Mouse (Mus musculus) cerebellum, adult 11 months (tissue): ENCODE measurements around the gene Mylk2.

Experiments
- DNase-seq: peaks from one replicate; pipeline ENCODE4 v3.0.0; 2022

The Mylk2 gene

DNA sequence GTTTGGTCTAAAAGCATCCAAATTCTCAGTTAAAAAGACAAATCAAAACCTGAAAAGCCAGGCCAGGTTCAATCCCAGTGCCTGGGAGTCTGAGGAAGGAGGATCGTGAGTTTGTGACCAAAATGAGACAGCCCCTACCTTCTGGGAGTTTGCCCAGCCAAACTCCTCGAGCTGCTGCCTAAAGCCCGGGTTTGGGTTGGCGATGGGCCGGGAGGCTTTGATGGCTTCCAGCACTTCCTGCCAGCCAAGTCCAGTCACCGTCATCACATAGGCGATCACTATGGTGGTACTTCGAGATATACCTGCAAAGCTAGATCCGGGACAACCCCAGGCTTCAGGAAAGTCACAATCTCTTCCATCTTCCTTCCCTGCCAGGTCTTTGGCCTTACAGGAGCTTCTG lies 32.9 kb downstream of the Mylk2 start:
- no peak for DNase-seq

DNA sequence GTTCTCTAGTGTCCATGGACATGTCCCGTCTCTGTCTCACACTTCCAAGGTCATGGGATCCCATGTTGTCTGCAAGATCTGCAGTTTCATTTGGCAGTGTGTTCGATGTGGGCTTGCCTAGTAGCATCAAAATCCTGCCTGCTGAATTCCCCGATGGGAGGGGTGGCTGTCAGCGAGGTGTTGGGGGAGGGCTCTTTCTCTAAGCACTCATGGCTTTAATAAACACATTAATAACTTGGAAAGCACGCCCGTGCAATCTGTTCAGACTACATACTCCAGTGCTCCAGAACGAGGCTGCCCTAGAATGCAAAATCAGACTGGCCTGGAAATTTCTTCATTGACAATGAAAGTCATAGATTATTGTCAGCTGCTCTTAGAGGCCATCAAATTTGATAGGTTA lies 35.9 kb downstream of the Mylk2 start:
- no peak for DNase-seq

DNA sequence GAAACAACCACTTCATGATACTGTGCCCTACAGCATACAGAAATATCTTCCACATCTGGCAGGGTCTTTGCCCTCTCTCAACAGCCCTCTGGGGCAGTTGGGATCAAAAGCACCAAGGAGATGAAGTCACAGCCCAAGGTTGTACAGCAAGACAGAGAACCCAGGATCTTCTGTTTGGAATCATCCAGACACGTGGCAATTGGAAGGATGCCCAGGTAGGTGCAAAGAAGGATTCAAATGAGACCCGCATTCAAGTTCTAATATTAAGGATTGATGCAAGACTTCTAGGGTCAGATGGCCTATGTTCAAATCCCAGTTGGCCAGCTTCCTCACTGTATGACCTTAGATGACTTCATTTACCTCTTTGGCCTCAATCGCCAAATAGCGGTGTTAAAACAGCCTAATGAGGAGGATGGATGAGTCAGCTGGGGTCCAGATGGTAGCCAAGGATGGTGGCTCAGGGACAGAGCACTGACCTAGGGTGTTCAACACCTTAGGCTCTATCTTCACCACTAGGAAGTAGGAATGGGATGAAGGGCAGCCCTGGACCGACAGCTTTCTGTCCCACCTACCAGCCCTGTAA lies 37.4 kb downstream of the Mylk2 start:
- no peak for DNase-seq

DNA sequence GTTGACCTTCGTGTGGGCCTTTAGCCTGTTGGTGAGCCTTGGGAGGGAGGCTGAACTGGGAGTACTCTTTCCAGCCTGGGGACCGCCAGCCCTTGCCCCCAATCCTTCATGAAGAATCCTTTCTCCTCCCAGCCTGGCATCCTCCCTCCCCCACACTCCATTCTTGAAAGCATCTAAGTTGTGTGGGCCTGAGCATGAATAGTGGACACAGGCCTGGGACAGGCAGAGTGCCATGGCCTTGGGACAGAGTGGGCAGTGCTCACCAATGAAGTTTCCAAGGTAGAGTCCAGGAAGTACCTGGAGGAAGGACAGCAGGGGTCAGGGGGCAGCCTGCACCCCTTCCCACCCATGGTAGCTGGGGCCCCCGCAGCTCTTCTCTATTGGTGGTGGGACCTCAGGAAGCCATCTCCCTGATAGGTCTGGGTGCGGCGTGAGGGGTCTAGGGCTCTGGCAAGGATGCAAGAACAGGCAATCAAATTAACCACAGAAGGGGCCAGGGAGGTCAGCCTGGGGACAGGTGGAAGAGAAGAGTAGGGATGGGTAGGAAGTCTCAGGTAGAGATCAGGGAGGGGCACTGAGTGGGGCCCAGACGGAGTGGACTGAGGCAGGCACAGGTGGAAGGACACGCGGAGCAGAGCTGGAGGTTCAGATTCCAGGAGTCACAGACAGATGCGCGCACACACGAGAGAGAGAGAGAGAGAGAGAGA lies 39.4 kb downstream of the Mylk2 start:
- DNase-seq: no peak

DNA sequence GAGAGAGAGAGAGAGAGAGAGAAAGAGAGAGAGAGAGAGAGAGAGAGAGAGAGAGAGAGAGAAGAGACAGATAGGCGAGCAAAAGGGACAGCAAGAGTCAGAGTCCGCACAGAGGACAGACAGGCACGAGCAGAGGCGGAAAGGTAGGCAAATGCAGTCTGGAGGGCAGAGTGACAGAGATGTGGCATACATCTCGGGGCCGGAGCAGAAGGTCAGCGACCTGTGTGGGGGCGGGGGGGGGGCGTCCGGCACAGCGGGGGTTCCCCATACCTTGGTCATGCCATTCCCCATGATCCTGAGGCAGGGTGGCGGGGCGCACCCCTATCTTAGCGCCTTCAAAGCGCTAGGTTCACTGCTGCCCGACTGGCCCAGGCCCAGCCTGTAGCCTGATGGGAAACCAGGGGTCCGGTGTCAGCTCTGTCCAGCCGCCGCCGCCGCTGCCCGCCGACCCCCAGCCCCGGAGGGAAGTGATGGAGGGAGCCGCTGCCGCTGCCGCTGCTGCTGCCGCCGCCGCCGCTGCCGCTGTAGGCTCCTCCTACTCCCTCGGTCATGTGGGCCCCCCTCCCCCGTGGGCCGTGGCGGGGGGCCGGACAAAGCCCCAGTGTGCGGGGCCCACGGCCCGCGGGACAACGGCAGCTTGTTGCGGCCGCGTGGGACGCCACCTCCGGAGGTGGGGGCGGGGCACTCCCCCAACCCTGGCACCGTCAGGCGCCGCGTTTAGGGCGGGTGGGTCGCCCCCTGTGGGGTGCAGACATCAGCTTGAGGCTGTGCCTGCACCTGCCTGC lies 40.1 kb downstream of the Mylk2 start, which contains the start of gene Dusp15:
Dusp15 (minus strand) TSS at position 634 of the 785 bp plus-strand sequence.
- DNase-seq: peak; percentile 59

DNA sequence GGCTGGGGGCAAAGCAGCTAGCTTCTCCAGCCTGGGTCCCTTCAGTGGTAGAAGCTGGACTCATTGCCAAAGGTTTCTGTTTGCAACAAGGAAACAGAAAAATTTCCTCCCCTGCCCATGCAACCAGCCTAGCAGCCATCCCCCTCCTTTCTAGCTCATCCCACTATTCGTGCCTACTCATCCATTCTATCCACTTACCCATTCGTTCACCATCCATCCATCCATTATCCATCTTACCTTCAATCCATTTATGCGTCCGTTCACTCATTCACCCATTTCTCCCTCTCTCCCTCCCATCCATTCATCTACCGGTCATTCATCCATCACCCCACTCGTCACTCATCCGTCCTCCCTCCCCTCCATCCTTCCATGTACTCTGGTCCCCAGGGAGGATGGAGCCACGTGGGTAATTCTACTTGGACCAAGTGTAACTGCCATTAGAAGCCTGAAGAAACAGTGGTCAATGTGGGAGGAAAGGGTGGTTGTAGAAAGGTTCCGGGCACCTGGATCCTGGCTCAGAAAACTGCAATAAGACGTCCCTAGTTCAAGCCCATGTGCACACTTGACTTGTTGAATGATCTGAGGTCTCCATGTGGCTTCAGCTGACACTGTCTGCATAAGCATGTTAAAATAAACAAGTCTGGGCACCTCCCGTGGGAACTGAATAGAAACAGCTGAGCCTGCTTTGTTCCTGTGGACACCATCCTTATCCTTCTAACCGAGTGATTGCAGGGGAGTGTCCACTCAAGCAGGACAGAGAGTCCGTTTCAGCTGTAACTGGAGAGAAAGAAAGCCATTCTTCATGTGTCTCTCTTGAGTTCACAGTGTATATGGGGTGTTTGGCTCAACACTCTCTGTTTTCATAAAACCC lies 40.9 kb downstream of the Mylk2 start:
- no peak for DNase-seq

DNA sequence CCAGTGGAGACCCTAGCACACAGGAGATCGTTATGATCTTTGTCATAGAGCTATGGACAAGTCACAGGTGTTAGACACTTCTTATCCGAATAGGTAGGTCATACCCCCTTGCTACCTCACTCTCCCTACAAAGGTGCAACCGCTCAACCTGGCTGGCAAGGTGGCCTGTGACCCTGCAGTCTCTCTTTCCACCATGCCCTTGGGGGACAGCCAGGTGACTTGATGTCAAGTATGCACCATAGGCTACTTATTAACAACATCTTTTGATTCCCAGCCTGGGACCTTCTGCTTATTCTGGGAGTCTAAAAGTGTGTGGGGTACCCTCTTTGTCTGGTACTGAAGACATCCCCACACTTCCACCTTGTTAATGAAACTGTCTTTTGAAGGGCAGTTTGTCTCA lies 47.0 kb downstream of the Mylk2 start:
- no peak for DNase-seq

DNA sequence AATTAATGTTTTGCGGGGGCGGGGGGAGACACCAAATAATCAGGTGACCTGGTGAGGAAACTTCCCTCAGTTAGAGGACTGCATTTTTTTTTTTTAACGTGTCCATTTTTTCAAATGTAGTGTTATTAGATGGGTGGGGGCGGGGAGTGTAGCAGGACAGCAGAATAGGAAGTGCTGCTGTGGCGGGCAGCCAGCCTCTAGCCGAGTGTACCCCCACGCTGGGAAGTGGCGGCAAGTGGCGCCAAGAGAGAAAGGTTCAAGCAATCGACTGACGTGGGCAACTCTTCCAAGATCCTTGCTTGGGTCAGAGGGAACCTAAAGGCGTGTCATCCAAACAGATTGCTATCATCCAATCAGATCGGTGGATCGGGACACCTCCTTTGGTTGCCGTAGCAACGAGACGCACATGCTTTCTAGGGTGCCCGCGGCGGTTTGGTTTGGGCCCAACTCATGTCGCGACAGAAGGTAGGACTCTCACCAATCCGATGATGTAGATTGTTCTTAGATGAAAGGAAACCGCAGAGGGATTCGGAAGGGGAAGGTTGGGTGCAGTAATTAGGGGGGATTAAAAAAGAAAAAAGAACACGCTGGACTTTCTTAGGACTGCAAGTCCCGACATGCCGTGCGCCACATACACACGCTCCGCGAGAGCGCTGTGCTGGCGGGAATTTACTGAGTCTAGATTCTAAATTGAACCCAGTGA lies 51.1 kb downstream of the Mylk2 start, which contains the start of gene Ttll9:
Ttll9 (plus strand) TSS at position 395 of the 703 bp plus-strand sequence.
- DNase-seq: peak; percentile 69

DNA sequence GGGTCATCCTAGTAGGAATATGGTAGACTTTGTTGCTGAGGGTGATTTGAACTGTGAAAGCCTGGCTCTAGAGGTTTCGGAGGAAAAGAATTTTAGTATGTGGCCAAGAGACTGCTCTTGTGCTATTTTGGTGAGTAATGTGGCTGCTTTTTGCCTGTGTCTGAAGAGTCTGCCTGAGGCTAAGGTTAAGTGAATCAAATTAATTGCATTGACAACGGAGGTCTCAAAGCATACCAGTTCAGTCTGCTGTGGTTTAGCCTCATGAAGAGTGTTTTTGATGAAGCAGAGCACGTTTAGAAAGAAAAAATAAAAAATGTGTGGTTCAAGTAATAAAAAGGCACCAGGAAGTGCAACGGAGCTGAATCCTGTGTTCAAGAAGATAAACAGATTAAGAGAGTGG lies 54.4 kb downstream of the Mylk2 start:
- no peak for DNase-seq
